Mouse (Mus musculus) stomach, postnatal 0 days (tissue): Measurements from ENCODE around the gene Akap1. TPM values are rescaled to one million over a fixed set of nuclear protein-coding genes. Genes with fewer than 3 reads are reported as not detected.

Source experiments
- ATAC-seq: fragments of 200-750 bp; cut with Nextera tagmentation; 2 replicates; pipeline ENCODE4 v1.8.0; 2017; ENCODE audit not compliant: low FRiP score, low TSS enrichment
- DNase-seq: peaks from one replicate; pipeline ENCODE4 v3.0.0-alpha.2; 2016; ENCODE audit warnings: low spot score
- H3K27ac ChIP-seq: fragments of 300-500 bp; sonication (generic); replicated peaks from 2 replicates; pipeline ENCODE4 v1.5.1; 2014; ENCODE audit warnings: mild to moderate bottlenecking, control low read depth
- H3K27me3 ChIP-seq: fragments of 300-500 bp; sonication (generic); 2 replicates; pipeline ENCODE4 v1.6.1; 2014; ENCODE audit warnings: low read length; ENCODE audit not compliant: control insufficient read depth, insufficient read depth
- H3K36me3 ChIP-seq: fragments of 300-500 bp; sonication (generic); 2 replicates; pipeline ENCODE4 v1.6.1; 2014; ENCODE audit warnings: low read length, mixed read lengths; ENCODE audit not compliant: control insufficient read depth, insufficient read depth
- H3K4me1 ChIP-seq: fragments of 300-500 bp; sonication (generic); replicated peaks from 2 replicates; pipeline ENCODE4 v1.6.1; 2014; ENCODE audit warnings: antibody characterized with exemption; ENCODE audit not compliant: control insufficient read depth, insufficient read depth
- H3K4me2 ChIP-seq: fragments of 300-500 bp; sonication (generic); replicated peaks from 2 replicates; pipeline ENCODE4 v1.6.1; 2014; ENCODE audit warnings: low read depth, mild to moderate bottlenecking, control low read depth, moderate library complexity
- H3K4me3 ChIP-seq: fragments of 300-500 bp; sonication (generic); 2 replicates; pipeline ENCODE4 v1.5.1; 2014; ENCODE audit warnings: low read depth, low read length, control low read depth
- H3K9ac ChIP-seq: fragments of 300-500 bp; sonication (generic); 2 replicates; pipeline ENCODE4 v1.6.1; 2014; ENCODE audit warnings: mild to moderate bottlenecking, low read length, control low read depth, mixed read lengths
- H3K9me3 ChIP-seq: fragments of 300-500 bp; sonication (generic); 2 replicates; pipeline ENCODE4 v1.6.1; 2016; ENCODE audit warnings: low read length; ENCODE audit not compliant: control insufficient read depth
- CTCF ChIP-seq: IDR thresholded peaks from 2 replicates; pipeline ENCODE4 v1.5.1; 2016; ENCODE audit warnings: antibody characterized with exemption, low read depth, mild to moderate bottlenecking, moderate library complexity
- EP300 ChIP-seq: optimal IDR thresholded peaks from 2 replicates; pipeline ENCODE3; 2016; ENCODE audit warnings: antibody characterized with exemption
- WGBS: fragments of 180-500 bp; shearing (Covaris S2); extraction: QIAGEN DNeasy Blood & Tissue Kit; methylation state at CpG from one replicate; pipeline ENCODE4 v1.1.7; 2014; 5-methylcytosine and 5-hydroxymethylcytosine counted together
- polyA plus RNA-seq: library from polyadenylated mRNA; unstranded; fragments of >200 nt; fragmentation: Nextera tagmentation; extraction: Ambion mirVana; gene quantifications from 2 replicates; pipeline ENCODE4 v1.2.1, GENCODE M21; 2015

The Akap1 gene
- polyA plus RNA-seq, 1 experiment from 2014 or later, result 14.4 TPM

DNA sequence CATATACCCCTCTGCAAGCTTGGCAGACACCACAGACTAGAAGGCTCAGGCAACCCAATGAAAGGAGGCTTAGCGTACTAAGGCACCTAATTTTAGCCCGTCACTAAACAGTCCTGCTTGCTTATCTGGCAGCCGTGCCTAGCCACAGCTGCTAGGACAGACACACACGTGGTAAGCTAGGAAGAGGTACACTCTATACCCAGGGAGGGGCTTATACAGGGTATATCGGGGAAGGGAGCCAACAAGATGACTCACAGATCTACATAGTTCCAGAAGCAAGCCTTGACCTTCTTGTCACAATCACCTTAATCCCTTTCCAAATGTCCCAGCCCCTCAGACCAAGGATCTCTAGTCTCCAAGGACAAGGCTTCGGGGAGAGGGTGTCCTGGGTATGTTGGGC, 23.0 kb downstream of the Akap1 start:
- TF ChIP-seq CTCF, result no peak
- TF ChIP-seq EP300, result no peak
- H3K36me3 ChIP-seq, result peaks cover 33% of the 10 kb centered on the region
- 0 out of 2 replicates have a peak overlapping the region, but pooled peaks have one; percentile 31 for H3K9ac ChIP-seq
- WGBS, result 23% methylated on average over 6 of the region's 6 CpGs
- no peak overlapping the region for H3K4me2 ChIP-seq
- H3K27ac ChIP-seq, result no peak overlapping the region; the same call in 1 of the 2 replicates
- H3K4me3 ChIP-seq, result no peak overlapping the region
- H3K27me3 ChIP-seq, result no peaks in the 10 kb centered on the region
- H3K4me1 ChIP-seq, result no peaks in the 10 kb centered on the region
- no peak for DNase-seq
- ATAC-seq, result peak; percentile 56
- no peaks in the 10 kb centered on the region for H3K9me3 ChIP-seq

DNA sequence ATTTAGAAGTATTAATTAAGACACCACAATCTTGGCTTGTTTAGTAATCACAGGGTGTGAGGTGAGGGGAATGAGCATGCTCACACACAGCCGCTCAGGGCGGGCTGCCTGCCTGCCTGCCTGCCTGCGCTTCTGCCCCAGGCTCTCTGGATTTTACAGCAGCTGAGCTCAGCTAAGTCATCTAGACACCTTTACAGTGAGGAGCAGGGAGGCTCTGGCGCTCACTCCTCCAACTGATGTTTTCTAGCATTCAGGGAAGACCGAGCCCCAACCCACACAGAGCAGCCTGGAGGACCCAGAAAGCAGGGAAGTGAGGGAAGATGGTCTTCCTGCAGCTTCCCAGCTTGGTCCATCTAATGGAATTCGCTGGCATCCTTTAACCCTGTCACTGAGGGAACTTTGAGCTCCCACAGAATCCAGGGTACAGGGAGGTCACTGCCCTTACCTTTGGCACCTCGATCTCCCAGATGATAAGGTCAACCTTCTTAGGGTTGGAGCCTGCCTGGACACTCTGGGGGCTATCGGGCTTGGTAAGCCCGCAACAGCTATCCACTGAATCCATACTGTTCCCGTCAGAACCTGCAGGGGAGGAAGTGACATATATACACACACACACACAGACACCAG, 23.5 kb downstream of the Akap1 start:
- no peaks in the 10 kb centered on the region for H3K27me3 ChIP-seq
- no peak for ATAC-seq
- 78% methylated on average over 10 of the region's 10 CpGs for WGBS
- DNase-seq, result no peak
- H3K4me3 ChIP-seq, result no peak overlapping the region
- no peak overlapping the region for H3K9ac ChIP-seq
- H3K9me3 ChIP-seq, result no peaks in the 10 kb centered on the region
- H3K36me3 ChIP-seq, result peaks cover 39% of the 10 kb centered on the region
- no peaks in the 10 kb centered on the region for H3K4me1 ChIP-seq
- H3K4me2 ChIP-seq, result no peak overlapping the region
- H3K27ac ChIP-seq, result no peak overlapping the region
- TF ChIP-seq EP300 (no peak), CTCF (no peak)

DNA sequence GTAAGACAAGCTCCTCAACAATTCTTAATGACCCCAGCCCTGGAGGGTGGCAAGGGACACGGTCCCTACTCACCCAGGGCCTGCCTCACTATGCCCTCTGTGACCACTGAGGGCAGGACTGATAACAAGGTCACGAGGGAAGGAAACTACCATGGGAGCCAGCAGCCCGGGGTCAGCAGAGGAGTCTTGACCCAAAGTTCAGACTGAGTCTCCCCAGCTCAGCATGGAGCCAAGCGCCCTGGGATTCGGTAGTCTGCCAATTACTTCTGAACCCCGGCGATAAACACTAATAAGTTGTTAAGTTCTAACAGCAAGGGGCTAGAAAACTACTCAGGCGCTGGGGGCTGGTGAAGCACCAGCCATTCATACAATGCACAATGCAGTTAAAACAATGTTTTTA, 24.1 kb downstream of the Akap1 start:
- WGBS, result 79% methylated on average over 8 of the region's 8 CpGs
- Histone ChIP-seq H3K4me3 (no peak overlapping the region), H3K36me3 (peaks cover 38% of the 10 kb centered on the region), H3K9me3 (no peaks in the 10 kb centered on the region), H3K27me3 (no peaks in the 10 kb centered on the region), H3K27ac (no peak overlapping the region), H3K4me1 (no peaks in the 10 kb centered on the region), H3K4me2 (no peak overlapping the region), H3K9ac (no peak overlapping the region)
- TF ChIP-seq CTCF (no peak), EP300 (no peak)
- no peak for ATAC-seq
- DNase-seq, result no peak

DNA sequence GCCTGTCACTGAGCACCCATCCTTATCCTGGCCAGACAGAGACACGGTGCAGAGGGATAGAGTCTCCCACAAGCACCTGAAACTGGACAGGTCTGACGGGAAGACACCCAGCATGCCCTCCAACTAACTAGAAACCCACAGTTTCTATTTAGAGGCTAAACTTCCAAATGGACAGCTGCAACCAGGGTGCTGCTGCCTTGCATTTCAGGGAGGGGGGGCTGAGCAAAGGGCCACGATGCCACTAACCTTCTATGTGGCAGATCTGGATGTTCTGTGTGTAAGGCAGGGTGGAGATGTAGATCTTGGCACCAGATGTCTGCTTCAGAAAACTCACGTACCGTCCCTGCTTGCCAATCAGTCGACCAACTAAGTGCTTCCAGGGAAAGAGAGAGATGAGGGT, 25.0 kb downstream of the Akap1 start:
- Histone ChIP-seq H3K4me1 (no peaks in the 10 kb centered on the region), H3K27me3 (no peaks in the 10 kb centered on the region), H3K4me3 (no peak overlapping the region), H3K36me3 (peaks cover 40% of the 10 kb centered on the region), H3K9me3 (no peaks in the 10 kb centered on the region), H3K4me2 (no peak overlapping the region), H3K27ac (no peak overlapping the region), H3K9ac (no peak overlapping the region)
- WGBS, result 85% methylated on average over 6 of the region's 6 CpGs
- TF ChIP-seq EP300 (no peak), CTCF (no peak)
- ATAC-seq (no peak), DNase-seq (no peak)

- Histone ChIP-seq H3K36me3 (peaks cover 42% of the 10 kb centered on the region; the same call in 1 of the 2 replicates), H3K4me3 (no peak overlapping the region), H3K4me1 (no peaks in the 10 kb centered on the region), H3K9me3 (no peaks in the 10 kb centered on the region), H3K9ac (no peak overlapping the region), H3K27ac (no peak overlapping the region), H3K27me3 (no peaks in the 10 kb centered on the region), H3K4me2 (no peak overlapping the region)
- DNase-seq (no peak), ATAC-seq (no peak)
- WGBS, result 87% methylated on average over 13 of the region's 13 CpGs
- TF ChIP-seq CTCF (no peak), EP300 (no peak)
Measured at GRCm38 (mm10) chr11:88838630-88839029, 25.8 kb downstream of the Akap1 start.

GRCm38 (mm10) chr11:88834606-88835005, 29.8 kb downstream of the Akap1 start:
- Histone ChIP-seq H3K9me3 (no peaks in the 10 kb centered on the region), H3K36me3 (peaks cover 46% of the 10 kb centered on the region), H3K27ac (no peak overlapping the region), H3K4me3 (no peak overlapping the region), H3K27me3 (no peaks in the 10 kb centered on the region), H3K9ac (no peak overlapping the region), H3K4me2 (no peak overlapping the region), H3K4me1 (no peaks in the 10 kb centered on the region)
- DNase-seq (no peak), ATAC-seq (no peak)
- TF ChIP-seq EP300, result no peak
- no peak for TF ChIP-seq CTCF
- 91% methylated on average over 11 of the region's 11 CpGs for WGBS
